Mouse (Mus musculus) heart, embryonic 14.5 days (tissue): ENCODE data around the gene Rimkla. TPM values are rescaled to one million over a fixed set of nuclear protein-coding genes. Genes with fewer than 3 reads are reported as not detected.
A peak's percentile ranks its signal among the peaks of the same experiment; 100 is the strongest.
"Not testable (repeated sequence)": the region's sequence is repeated elsewhere in the genome, so short reads cannot be mapped to it uniquely, and the experiment has no call there.

ENCODE experiments used
- ATAC-seq: fragments of 200-750 bp; cut with Nextera tagmentation; 2 replicates; pipeline ENCODE4 v1.8.0; 2017; ENCODE audit warnings: low read depth, moderate TSS enrichment; ENCODE audit not compliant: insufficient number of reproducible peaks, insufficient read depth, low FRiP score
- H3K27ac ChIP-seq, 2 experiments: fragments of 200-500 bp in 1 of 2; fragments of 300-500 bp in 1 of 2; sonication (generic) in 1 of 2; replicated peaks in 1 of 2; 2 replicates each; pipeline ENCODE4 v1.5.1; 2012 to 2014; ENCODE audit warnings: low read depth in 2 of 2, low read length in 2 of 2, control low read depth in 1 of 2, mild to moderate bottlenecking in 1 of 2, mixed read lengths in 1 of 2; ENCODE audit not compliant: control insufficient read depth in 1 of 2, insufficient read depth in 1 of 2
- H3K27me3 ChIP-seq: fragments of 300-500 bp; sonication (generic); 2 replicates; pipeline ENCODE4 v1.6.1; 2014; ENCODE audit warnings: mild to moderate bottlenecking, low read length, control low read depth; ENCODE audit not compliant: control insufficient read depth, insufficient read depth
- H3K36me3 ChIP-seq: fragments of 300-500 bp; sonication (generic); 2 replicates; pipeline ENCODE4 v1.6.1; 2014; ENCODE audit warnings: mild to moderate bottlenecking, control low read depth, low read length, mixed read lengths; ENCODE audit not compliant: control insufficient read depth, insufficient read depth
- H3K4me1 ChIP-seq, 2 experiments: fragments of 200-500 bp in 1 of 2; fragments of 300-500 bp in 1 of 2; sonication (generic) in 1 of 2; 2 replicates each; pipeline ENCODE4 v1.6.1; 2012 to 2014; ENCODE audit warnings: low read length in 2 of 2, control low read depth in 1 of 2, mixed read lengths in 1 of 2; ENCODE audit not compliant: control insufficient read depth in 2 of 2, insufficient read depth in 2 of 2
- H3K4me2 ChIP-seq: fragments of 300-500 bp; sonication (generic); 2 replicates; pipeline ENCODE4 v1.6.1; 2014; ENCODE audit warnings: mild to moderate bottlenecking, low read length
- H3K4me3 ChIP-seq, 2 experiments: fragments of 200-500 bp in 1 of 2; fragments of 300-500 bp in 1 of 2; sonication (generic) in 1 of 2; 2 replicates each; pipeline ENCODE4 v1.5.1; 2012 to 2014; ENCODE audit warnings: low read length in 2 of 2, mild to moderate bottlenecking in 2 of 2, control low read depth in 1 of 2, low read depth in 1 of 2, moderate library complexity in 1 of 2; ENCODE audit not compliant: control insufficient read depth in 1 of 2, insufficient read depth in 1 of 2
- H3K9ac ChIP-seq: fragments of 300-500 bp; sonication (generic); 2 replicates; pipeline ENCODE4 v1.6.1; 2014; ENCODE audit warnings: mild to moderate bottlenecking, low read length
- H3K9me3 ChIP-seq: fragments of 300-500 bp; sonication (generic); 2 replicates; pipeline ENCODE4 v1.6.1; 2016; ENCODE audit warnings: low read length, control low read depth; ENCODE audit not compliant: control insufficient read depth
- WGBS: fragments of 180-500 bp; shearing (Covaris S2); extraction: QIAGEN DNeasy Blood & Tissue Kit; methylation state at CpG from one replicate; pipeline ENCODE4 v1.1.7; 2014; 5-methylcytosine and 5-hydroxymethylcytosine counted together
- polyA plus RNA-seq: library from polyadenylated mRNA; unstranded; fragments of >200 nt; fragmentation: Nextera tagmentation; extraction: Ambion mirVana; gene quantifications from 2 replicates; pipeline ENCODE4 v1.2.1, GENCODE M21; 2014

Gene Rimkla
- 5.7 TPM in 2 replicates for polyA plus RNA-seq

- peak within 1 kb of the TSS; percentile 72 for H3K9ac ChIP-seq
- H3K4me1 ChIP-seq = peaks cover 3 to 8% of the 10 kb centered on the region in 2 experiments; a peak in 2 of 4 replicates
- WGBS = under 1% methylated on average over 77 of the region's 77 CpGs
- H3K9me3 ChIP-seq = no peaks in the 10 kb centered on the region
- H3K4me2 ChIP-seq = peak within 1 kb of the TSS; percentile 93
- H3K27ac ChIP-seq = peak within 1 kb of the TSS in 1 of 2 experiments; percentile 33; a peak in 1 of 4 replicates
- no peaks in the 10 kb centered on the region for H3K36me3 ChIP-seq
- peak; percentile 81 for ATAC-seq
- peaks cover 14% of the 10 kb centered on the region for H3K27me3 ChIP-seq
- peak within 1 kb of the TSS; percentile 57 to 64 for H3K4me3 ChIP-seq
Observed at GRCm38 (mm10) chr4:119492291-119492932, at the start of gene Rimkla. Gene Rimkla (minus strand): TSS chr4:119492628.

- WGBS = 4% methylated on average over 10 of the region's 10 CpGs
- Histone ChIP-seq H3K4me1 (peaks cover 5 to 23% of the 10 kb centered on the region in 2 experiments), H3K27ac (peak overlapping the region; percentile 98), H3K9ac (peak overlapping the region; percentile 86), H3K9me3 (no peaks in the 10 kb centered on the region), H3K36me3 (no peaks in the 10 kb centered on the region), H3K27me3 (no peaks in the 10 kb centered on the region), H3K4me3 (peak overlapping the region; percentile 67 to 91), H3K4me2 (peak overlapping the region; percentile 75)
- ATAC-seq = no peak
Observed at GRCm38 (mm10) chr4:119540533-119540890, 48.1 kb upstream of the Rimkla start.

- Histone ChIP-seq H3K4me3 (peak overlapping the region; percentile 67 to 91), H3K9me3 (no peaks in the 10 kb centered on the region), H3K4me1 (peaks cover 5 to 23% of the 10 kb centered on the region in 2 experiments), H3K9ac (peak overlapping the region; percentile 86), H3K36me3 (no peaks in the 10 kb centered on the region), H3K27ac (peak overlapping the region; percentile 98), H3K27me3 (no peaks in the 10 kb centered on the region), H3K4me2 (peak overlapping the region; percentile 75)
- ATAC-seq = peak; percentile 75
- under 1% methylated on average over 42 of the region's 76 CpGs for WGBS
Observed at GRCm38 (mm10) chr4:119539836-119540532, 47.6 kb upstream of the Rimkla start.

GRCm38 (mm10) chr4:119539031-119539824 is 46.8 kb upstream of the Rimkla start, which contains the start of gene Frg2f1:
Gene Frg2f1 (minus strand): TSS chr4:119539529.
- Histone ChIP-seq H3K4me3 (peak within 1 kb of the TSS; percentile 67 to 91), H3K4me1 (peaks cover 5 to 23% of the 10 kb centered on the region in 2 experiments), H3K27ac (peak within 1 kb of the TSS; percentile 98), H3K4me2 (peak within 1 kb of the TSS; percentile 75), H3K36me3 (no peaks in the 10 kb centered on the region), H3K9ac (peak within 1 kb of the TSS; percentile 86), H3K27me3 (no peaks in the 10 kb centered on the region), H3K9me3 (no peaks in the 10 kb centered on the region)
- ATAC-seq = peak; percentile 89
- WGBS = 1% methylated on average over 60 of the region's 85 CpGs

GRCm38 (mm10) chr4:119537436-119537835 is 45.0 kb upstream of the Rimkla start:
- H3K4me3 ChIP-seq = no peak overlapping the region
- H3K27ac ChIP-seq = no peak overlapping the region
- H3K9ac ChIP-seq = no peak overlapping the region
- no peak for ATAC-seq
- 85% methylated on average over 4 of the region's 4 CpGs for WGBS
- no peak overlapping the region for H3K4me2 ChIP-seq
- H3K27me3 ChIP-seq = no peaks in the 10 kb centered on the region
- peaks cover 5 to 23% of the 10 kb centered on the region in 2 experiments for H3K4me1 ChIP-seq
- H3K36me3 ChIP-seq = no peaks in the 10 kb centered on the region
- no peaks in the 10 kb centered on the region for H3K9me3 ChIP-seq

GRCm38 (mm10) chr4:119536615-119537014 is 44.2 kb upstream of the Rimkla start, which contains the start of gene Foxj3:
Gene Foxj3 (plus strand): TSS chr4:119537004.
- H3K27ac ChIP-seq, H3K27me3 ChIP-seq, H3K4me2 ChIP-seq, ATAC-seq, H3K36me3 ChIP-seq, H3K4me3 ChIP-seq, H3K9me3 ChIP-seq, H3K9ac ChIP-seq: not testable (repeated sequence)
- H3K4me1 ChIP-seq = peaks cover 5 to 20% of the 10 kb centered on the region in 2 experiments
- WGBS = 88% methylated on average over 4 of the region's 4 CpGs

GRCm38 (mm10) chr4:119535103-119535502 is 42.7 kb upstream of the Rimkla start:
- WGBS = 34% methylated on average over 4 of the region's 4 CpGs
- H3K27ac ChIP-seq = no peak overlapping the region
- H3K4me3 ChIP-seq = no peak overlapping the region
- H3K4me1 ChIP-seq = peaks cover 5 to 9% of the 10 kb centered on the region in 2 experiments; a peak in 3 of 4 replicates
- no peaks in the 10 kb centered on the region for H3K36me3 ChIP-seq
- no peaks in the 10 kb centered on the region for H3K27me3 ChIP-seq
- H3K9me3 ChIP-seq = no peaks in the 10 kb centered on the region
- no peak overlapping the region for H3K9ac ChIP-seq
- H3K4me2 ChIP-seq = no peak overlapping the region
- no peak for ATAC-seq
